Mouse (Mus musculus): ENCODE data around the gene Kcnip4. TPM values are rescaled to one million over a fixed set of nuclear protein-coding genes. Genes with fewer than 3 reads are reported as not detected.

Gene Kcnip4
- polyA plus RNA-seq, 1 experiment from 2014 or later = 3.3 TPM

DNA sequence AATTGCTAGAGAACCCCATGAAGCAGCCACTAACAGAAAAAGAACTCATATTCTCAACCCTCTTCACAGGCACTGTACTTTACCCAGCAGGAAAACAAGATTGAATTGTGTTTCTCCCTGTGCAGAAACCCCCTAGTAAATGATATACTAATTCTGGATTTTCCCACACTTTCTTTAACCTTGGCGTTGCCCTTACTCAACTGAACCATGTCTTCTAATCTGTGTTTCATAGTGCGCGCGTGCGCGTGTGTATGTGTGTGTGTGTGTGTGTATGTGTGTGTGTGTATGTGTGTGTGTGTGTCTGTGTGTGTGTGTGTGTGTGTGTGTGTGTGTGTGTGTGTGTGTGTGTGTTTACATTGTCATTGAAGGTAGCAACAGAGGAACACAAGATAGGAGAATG is 283.0 kb downstream of the Kcnip4 start:
- Histone ChIP-seq H3K4me2 (replicated peaks) (no peak overlapping the region), H3K4me1 (no peaks in the 10 kb centered on the region), H3K36me3 (no peaks in the 10 kb centered on the region), H3K27me3 (no peaks in the 10 kb centered on the region), H3K9ac (no peak overlapping the region), H3K9me3 (no peaks in the 10 kb centered on the region), H3K27ac (no peak overlapping the region), H3K4me3 (no peak overlapping the region)
- ATAC-seq (ENCODE audit: insufficient number of reproducible peaks, insufficient read depth, low FRiP score, low TSS enrichment) = no peak
- 99% methylated on average over 6 of the region's 6 CpGs for WGBS

DNA sequence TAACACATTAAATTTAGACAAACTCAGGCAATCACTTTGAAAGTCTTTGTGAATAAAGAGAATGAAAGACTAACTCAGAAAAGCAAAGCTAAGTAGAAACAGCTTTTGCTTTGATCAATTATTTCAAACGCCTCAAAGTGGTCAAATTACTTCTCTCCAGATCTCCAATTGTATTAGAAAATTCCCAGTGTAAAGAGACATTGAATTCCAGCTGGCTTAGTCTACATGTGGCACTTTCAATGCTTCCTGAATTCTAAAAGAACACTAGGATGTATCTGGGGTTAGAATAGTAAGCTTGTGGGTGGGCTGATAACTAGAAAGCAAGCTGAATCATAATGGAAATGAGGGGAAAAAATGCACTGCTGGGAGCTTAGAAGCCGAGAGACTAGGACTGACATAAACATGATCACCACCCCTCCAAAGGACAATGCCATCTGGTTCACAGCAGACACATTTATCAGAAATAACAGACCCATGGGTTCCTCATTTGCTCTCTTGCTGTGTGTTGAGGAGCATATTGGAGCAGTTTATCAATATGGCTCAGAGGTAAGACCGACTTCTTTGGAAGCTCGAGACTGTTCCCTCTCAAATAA is 323.4 kb downstream of the Kcnip4 start:
- Histone ChIP-seq H3K36me3 (no peaks in the 10 kb centered on the region), H3K27ac (no peak overlapping the region), H3K4me1 (no peaks in the 10 kb centered on the region), H3K4me2 (replicated peaks) (no peak overlapping the region), H3K9me3 (no peaks in the 10 kb centered on the region), H3K9ac (no peak overlapping the region), H3K4me3 (no peak overlapping the region), H3K27me3 (no peaks in the 10 kb centered on the region)
- no peak for ATAC-seq (ENCODE audit: insufficient number of reproducible peaks, insufficient read depth, low FRiP score, low TSS enrichment)
- 55% methylated on average over 4 of the region's 4 CpGs for WGBS

DNA sequence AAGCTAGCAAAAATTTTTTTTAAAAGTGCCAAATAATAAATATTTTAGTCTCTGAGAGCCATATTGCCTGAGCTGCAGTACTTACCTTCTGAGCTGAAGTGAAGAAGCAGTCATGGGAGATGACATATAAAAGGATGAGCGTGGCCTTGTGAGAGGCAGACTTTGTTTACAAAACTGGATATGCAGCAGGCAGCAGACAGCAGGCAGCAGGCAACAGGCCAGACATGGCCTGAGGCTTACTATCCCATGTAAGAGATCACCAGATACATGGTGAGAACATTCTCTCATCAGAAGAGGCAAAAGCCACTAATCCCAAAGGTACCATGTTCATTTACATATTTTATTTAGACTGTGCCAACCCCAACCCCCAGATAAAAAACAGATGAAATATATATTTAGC is 336.5 kb downstream of the Kcnip4 start:
- H3K27ac ChIP-seq = no peak overlapping the region
- ATAC-seq (ENCODE audit: insufficient number of reproducible peaks, insufficient read depth, low FRiP score, low TSS enrichment) = no peak
- H3K4me1 ChIP-seq = no peaks in the 10 kb centered on the region
- H3K36me3 ChIP-seq = no peaks in the 10 kb centered on the region
- no peak overlapping the region for H3K4me3 ChIP-seq
- WGBS = 76% methylated on average over 1 of the region's 1 CpGs
- no peaks in the 10 kb centered on the region for H3K27me3 ChIP-seq
- no peaks in the 10 kb centered on the region for H3K9me3 ChIP-seq
- H3K9ac ChIP-seq = no peak overlapping the region
- H3K4me2 ChIP-seq (replicated peaks) = no peak overlapping the region

DNA sequence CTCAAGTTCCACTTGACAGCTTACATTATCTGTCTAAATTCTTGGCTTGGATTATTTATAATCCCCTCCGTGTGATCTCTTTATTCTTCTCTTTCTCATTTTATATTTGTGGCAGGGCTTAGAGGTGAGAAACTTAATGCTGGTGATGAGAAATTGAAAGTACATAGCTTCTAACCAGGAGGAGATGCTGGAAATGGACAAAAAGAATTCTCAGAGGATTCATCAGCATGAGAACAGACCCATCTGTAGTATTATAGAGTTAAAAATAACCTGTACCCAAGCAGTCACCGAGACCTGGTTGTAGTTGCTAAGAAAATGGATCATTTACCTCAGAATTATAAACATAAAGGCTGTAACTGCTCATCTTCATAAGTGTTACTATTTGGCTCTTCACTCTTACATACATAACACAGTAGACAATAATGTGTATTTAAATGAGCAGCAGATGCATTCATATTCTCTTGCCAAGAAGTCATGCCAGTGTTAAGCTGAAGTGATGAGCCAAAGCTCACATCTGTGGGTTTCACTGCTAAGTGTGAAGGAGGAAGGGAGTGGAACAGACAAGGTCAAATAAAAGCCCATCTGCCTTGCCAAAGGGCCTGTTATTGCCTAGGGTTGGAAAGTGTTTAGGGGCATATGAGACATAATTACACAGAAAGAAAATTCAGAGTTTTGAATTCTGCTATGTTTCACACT is 374.4 kb downstream of the Kcnip4 start:
- Histone ChIP-seq H3K27ac (no peak overlapping the region), H3K27me3 (no peaks in the 10 kb centered on the region), H3K4me2 (replicated peaks) (no peak overlapping the region), H3K36me3 (no peaks in the 10 kb centered on the region), H3K9me3 (no peaks in the 10 kb centered on the region), H3K4me3 (no peak overlapping the region), H3K4me1 (no peaks in the 10 kb centered on the region), H3K9ac (no peak overlapping the region)
- 81% methylated on average over 2 of the region's 2 CpGs for WGBS
- no peak for ATAC-seq (ENCODE audit: insufficient number of reproducible peaks, insufficient read depth, low FRiP score, low TSS enrichment)

DNA sequence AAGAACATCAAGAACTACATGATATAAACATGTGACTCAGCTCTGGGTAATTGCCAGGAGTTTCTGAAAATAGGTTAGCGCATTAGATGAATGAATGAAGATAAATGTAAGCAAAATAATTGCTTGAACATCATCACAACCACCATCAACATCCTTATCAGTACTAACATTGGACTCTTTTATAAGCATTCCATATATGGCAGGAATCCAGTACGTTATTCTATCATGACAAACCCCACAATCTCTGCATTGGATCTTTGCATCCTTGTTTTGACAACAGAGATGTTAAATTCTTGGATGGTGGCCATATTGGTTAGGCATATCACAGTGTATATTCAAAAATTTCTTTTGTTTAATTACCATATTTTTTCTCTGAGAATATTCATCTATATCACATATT is 375.0 kb downstream of the Kcnip4 start:
- no peak for ATAC-seq (ENCODE audit: insufficient number of reproducible peaks, insufficient read depth, low FRiP score, low TSS enrichment)
- no peak overlapping the region for H3K9ac ChIP-seq
- WGBS = 83% methylated on average over 2 of the region's 2 CpGs

DNA sequence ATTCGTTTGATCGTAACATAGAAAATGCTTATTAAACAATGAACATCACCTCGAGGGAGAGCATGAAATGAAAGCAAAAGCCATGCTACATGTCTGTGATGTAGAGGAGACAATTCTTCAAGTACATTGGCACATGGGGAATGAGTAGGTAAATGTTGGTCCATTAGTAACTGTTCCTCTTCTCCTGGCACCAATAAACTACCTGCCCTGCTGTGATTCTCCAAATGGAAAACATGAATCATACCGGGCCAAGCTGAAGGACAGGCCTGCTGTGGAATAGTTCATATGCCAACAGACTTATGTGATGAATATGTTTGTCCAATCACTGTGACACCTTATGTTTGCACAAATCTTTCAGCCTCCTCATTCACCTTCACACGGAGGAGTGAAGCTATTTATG is 429.3 kb downstream of the Kcnip4 start:
- no peak overlapping the region for H3K9ac ChIP-seq
- H3K4me1 ChIP-seq = no peaks in the 10 kb centered on the region
- no peaks in the 10 kb centered on the region for H3K9me3 ChIP-seq
- ATAC-seq (ENCODE audit: insufficient number of reproducible peaks, insufficient read depth, low FRiP score, low TSS enrichment) = no peak
- no peaks in the 10 kb centered on the region for H3K27me3 ChIP-seq
- no peaks in the 10 kb centered on the region for H3K36me3 ChIP-seq
- H3K4me3 ChIP-seq = no peak overlapping the region
- no peak overlapping the region for H3K27ac ChIP-seq
- no peak overlapping the region for H3K4me2 ChIP-seq (replicated peaks)
- 82% methylated on average over 5 of the region's 5 CpGs for WGBS

More for the DNA sequence above, 375.0 kb downstream of the Kcnip4 start:
- Histone ChIP-seq H3K4me3 (no peak overlapping the region), H3K4me2 (replicated peaks) (no peak overlapping the region), H3K9me3 (no peaks in the 10 kb centered on the region), H3K4me1 (no peaks in the 10 kb centered on the region), H3K36me3 (no peaks in the 10 kb centered on the region), H3K27me3 (no peaks in the 10 kb centered on the region), H3K27ac (no peak overlapping the region)

DNA sequence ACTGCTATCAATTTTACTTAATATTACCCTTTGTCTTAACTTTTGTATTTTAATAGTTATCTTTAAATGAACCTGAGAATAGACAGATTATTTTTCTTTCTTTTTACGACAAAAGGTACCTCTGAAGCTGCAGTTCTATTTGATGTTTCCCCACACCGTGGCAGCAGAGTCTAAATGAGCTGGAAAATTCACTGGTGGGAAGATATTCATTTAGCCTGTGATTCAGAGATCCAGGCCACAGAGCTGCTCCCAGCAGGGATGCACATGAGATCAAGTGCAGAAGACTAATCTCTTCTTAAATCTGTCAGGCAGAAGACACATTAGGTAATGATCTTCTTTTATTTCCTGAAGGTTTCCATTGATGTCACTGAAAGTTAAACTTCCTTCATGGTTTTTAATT is 429.8 kb downstream of the Kcnip4 start:
- no peaks in the 10 kb centered on the region for H3K36me3 ChIP-seq
- no peak for ATAC-seq (ENCODE audit: insufficient number of reproducible peaks, insufficient read depth, low FRiP score, low TSS enrichment)

DNA sequence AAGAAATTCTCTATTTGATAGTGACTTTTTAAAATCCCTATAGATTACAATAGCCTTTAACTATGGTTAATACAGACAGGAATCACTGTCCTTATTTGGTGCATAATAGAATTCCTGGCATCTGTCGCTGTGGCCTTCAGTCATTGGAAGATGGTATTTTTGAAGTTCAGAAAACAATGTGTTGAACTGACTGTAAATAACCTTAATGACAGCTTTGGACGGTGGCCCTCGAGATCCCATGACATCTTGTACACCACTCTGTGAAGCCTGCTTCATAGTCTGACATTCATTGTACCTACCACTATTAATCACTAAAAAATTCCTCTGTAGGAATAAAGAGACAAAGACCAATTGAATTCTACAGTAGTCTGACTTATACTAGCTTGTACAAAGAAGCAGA is 430.4 kb downstream of the Kcnip4 start:
- H3K27me3 ChIP-seq = no peaks in the 10 kb centered on the region
- no peaks in the 10 kb centered on the region for H3K36me3 ChIP-seq
- no peak for ATAC-seq (ENCODE audit: insufficient number of reproducible peaks, insufficient read depth, low FRiP score, low TSS enrichment)
- 79% methylated on average over 3 of the region's 3 CpGs for WGBS
- H3K9ac ChIP-seq = no peak overlapping the region
- H3K4me2 ChIP-seq (replicated peaks) = no peak overlapping the region
- H3K27ac ChIP-seq = no peak overlapping the region
- H3K4me1 ChIP-seq = no peaks in the 10 kb centered on the region
- no peaks in the 10 kb centered on the region for H3K9me3 ChIP-seq
- no peak overlapping the region for H3K4me3 ChIP-seq

More for the DNA sequence above, 429.8 kb downstream of the Kcnip4 start:
- no peaks in the 10 kb centered on the region for H3K27me3 ChIP-seq
- no peak overlapping the region for H3K9ac ChIP-seq
- H3K4me1 ChIP-seq = no peaks in the 10 kb centered on the region
- H3K27ac ChIP-seq = no peak overlapping the region
- H3K9me3 ChIP-seq = no peaks in the 10 kb centered on the region
- WGBS = 72% methylated on average over 2 of the region's 2 CpGs
- no peak overlapping the region for H3K4me3 ChIP-seq
- H3K4me2 ChIP-seq (replicated peaks) = no peak overlapping the region

DNA sequence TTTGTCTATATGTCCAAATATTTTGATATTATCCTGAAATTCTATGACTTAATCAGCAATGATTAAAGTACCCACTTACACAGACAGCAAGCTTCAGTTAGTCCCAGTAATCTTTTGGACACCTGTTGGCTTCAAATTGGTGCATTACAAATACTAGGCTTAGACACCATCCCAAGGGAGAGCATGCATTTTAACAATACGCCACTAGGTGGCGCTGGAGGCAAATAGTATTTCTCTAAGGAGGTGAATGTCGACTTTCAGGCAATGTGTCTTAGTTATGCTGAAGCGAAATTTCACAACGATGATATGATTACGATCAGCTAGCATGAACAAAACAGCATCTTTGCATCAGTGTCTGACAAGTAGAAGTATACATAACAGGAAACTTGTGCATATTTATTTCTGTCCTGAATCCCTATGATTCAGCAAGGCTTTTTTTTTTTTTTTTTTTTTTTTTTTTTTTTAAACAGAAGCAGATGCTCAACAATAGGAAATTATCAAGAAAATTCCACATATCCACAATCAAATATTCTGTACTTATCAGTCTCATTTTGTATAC is 434.5 kb downstream of the Kcnip4 start:
- Histone ChIP-seq H3K4me2 (replicated peaks) (no peak overlapping the region), H3K27ac (no peak overlapping the region), H3K27me3 (no peaks in the 10 kb centered on the region), H3K9ac (no peak overlapping the region), H3K4me3 (no peak overlapping the region), H3K36me3 (no peaks in the 10 kb centered on the region), H3K4me1 (no peaks in the 10 kb centered on the region), H3K9me3 (no peaks in the 10 kb centered on the region)
- WGBS = 15% methylated on average over 6 of the region's 6 CpGs
- no peak for ATAC-seq (ENCODE audit: insufficient number of reproducible peaks, insufficient read depth, low FRiP score, low TSS enrichment)

DNA sequence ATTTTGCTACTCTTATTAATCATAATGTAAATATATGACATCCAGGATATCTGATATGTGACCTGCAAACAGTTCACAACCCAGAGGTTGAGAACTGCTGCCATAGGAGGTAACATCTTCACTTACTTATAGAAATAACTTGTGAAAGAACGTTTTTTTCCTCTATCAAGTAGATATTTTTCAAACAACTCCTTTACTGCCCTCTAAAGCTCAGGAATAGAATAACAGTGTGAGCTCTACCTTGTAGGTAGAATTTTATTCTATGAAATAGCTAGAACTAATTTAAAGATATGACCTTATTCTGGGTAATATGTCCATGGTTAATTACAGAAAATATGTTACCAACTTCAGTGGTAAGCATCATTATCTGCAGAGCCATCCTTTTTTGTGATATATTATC is 459.1 kb downstream of the Kcnip4 start:
- Histone ChIP-seq H3K27me3 (no peaks in the 10 kb centered on the region), H3K9ac (no peak overlapping the region), H3K9me3 (no peaks in the 10 kb centered on the region), H3K36me3 (no peaks in the 10 kb centered on the region), H3K4me1 (no peaks in the 10 kb centered on the region), H3K4me3 (no peak overlapping the region), H3K27ac (no peak overlapping the region), H3K4me2 (replicated peaks) (no peak overlapping the region)
- ATAC-seq (ENCODE audit: insufficient number of reproducible peaks, insufficient read depth, low FRiP score, low TSS enrichment) = no peak
- 15% methylated on average over 1 of the region's 1 CpGs for WGBS

DNA sequence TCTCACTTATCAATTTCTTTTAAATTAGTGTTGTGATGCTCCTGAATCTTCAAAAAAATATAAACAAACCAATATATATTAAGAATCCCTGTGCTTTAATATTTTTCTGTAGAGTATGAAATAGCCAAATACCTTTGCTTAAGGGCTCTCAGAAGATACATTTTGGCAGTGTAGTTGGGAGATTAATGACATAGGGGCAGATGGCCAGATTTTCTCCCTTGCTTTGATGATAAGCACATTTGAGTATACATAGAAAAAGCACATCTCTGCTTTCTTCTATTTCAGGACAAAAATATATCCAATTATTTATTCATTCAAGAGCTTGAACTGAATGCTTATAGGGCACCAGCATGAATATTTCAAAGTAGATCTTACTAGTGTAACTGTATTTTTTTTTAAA is 465.8 kb downstream of the Kcnip4 start:
- Histone ChIP-seq H3K36me3 (no peaks in the 10 kb centered on the region), H3K27ac (no peak overlapping the region), H3K4me2 (replicated peaks) (no peak overlapping the region), H3K4me3 (no peak overlapping the region), H3K27me3 (no peaks in the 10 kb centered on the region), H3K9me3 (no peaks in the 10 kb centered on the region), H3K9ac (no peak overlapping the region), H3K4me1 (no peaks in the 10 kb centered on the region)
- no peak for ATAC-seq (ENCODE audit: insufficient number of reproducible peaks, insufficient read depth, low FRiP score, low TSS enrichment)

DNA sequence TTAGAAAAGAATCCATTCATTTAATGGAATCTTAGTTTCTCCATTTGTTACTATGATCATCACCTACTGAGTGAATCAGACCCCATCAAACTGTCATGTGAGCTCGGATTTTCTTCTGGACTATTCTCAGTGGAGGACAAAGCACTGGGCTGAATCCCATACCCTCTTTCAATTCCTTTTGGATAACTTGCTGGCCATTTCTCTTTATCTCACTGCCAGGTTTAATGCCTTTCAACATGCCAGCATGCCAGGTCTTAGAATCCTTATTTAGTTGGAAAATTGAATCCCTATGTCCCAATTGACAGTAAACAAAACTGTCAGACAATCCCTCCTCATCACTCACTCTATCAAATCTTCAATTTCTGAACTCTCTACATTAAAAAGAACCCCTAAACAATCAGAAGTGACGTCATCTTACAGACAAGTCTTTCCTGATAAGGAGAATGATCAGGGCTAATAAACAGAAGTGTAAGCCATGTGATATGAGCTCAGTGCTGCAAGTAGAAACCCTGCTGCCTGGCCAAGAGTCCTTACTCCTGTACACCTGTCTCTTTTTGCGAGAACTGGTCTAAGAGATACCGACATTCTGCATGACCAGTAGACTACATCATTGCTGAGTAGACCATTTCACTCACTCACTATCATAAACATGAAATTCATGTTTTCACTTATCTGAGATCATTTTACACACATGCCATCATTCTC is 466.9 kb downstream of the Kcnip4 start:
- Histone ChIP-seq H3K9ac (no peak overlapping the region), H3K36me3 (no peaks in the 10 kb centered on the region), H3K27me3 (no peaks in the 10 kb centered on the region), H3K4me1 (no peaks in the 10 kb centered on the region), H3K27ac (no peak overlapping the region), H3K4me3 (no peak overlapping the region), H3K4me2 (replicated peaks) (no peak overlapping the region), H3K9me3 (no peaks in the 10 kb centered on the region)
- ATAC-seq (ENCODE audit: insufficient number of reproducible peaks, insufficient read depth, low FRiP score, low TSS enrichment) = no peak
- 86% methylated on average over 4 of the region's 4 CpGs for WGBS

Measured in embryonic facial prominence, embryonic 12.5 days (tissue).